Mouse (Mus musculus): ENCODE data around the gene Klhdc10.

GRCm38 (mm10) chr6:30436476-30436875 is 34.8 kb downstream of the Klhdc10 start:
- TF ChIP-seq CTCF (IDR thresholded peaks at IDR 0.05; ENCODE audit: borderline replicate concordance, insufficient read depth, low read depth, low read length), result no peak
- no peak for TF ChIP-seq POLR2A (IDR thresholded peaks at IDR 0.05; ENCODE audit: borderline replicate concordance, insufficient read depth, low read length)

Measured in cerebellum, adult 2 months (tissue).